Comparison of ENCODE assay signal across 18 mouse cellular contexts in genomic region chr3:123131151-123131756, GRCm38 (mm10).
"Had no signal": no experiment of that assay in that cellular context is flagged by ENCODE, and none has a peak within 500 bp of the region (broad histone marks: within the 10 kb centered on the region; RNA-seq: fewer than 3 reads in every experiment).

No protein-coding gene starts in this region.

- H3K4me2 ChIP-seq: liver, embryonic 13.5 days; midbrain, embryonic 11.5 days; neural tube, embryonic 12.5 days; neural tube, embryonic 15.5 days; stomach, embryonic 15.5 days had no signal

- H3K4me1 ChIP-seq: liver, embryonic 13.5 days; neural tube, embryonic 12.5 days; neural tube, embryonic 15.5 days; stomach, embryonic 15.5 days had no signal

- DNase-seq: kidney, postnatal 10 days; kidney, postnatal 36 days; layer of hippocampus, postnatal 36 days; liver, embryonic 13.5 days; lung, adult 2 months; lung, postnatal 14 days; lung, postnatal 4 days; midbrain, embryonic 14.5 days; right cerebral cortex, adult 18-20 months; right cerebral cortex, postnatal 14 days; right cerebral cortex, postnatal 4 days; spleen, adult 18-20 months; thymus, postnatal 25 days had no signal

- H3K27me3 ChIP-seq: liver, embryonic 13.5 days; neural tube, embryonic 12.5 days; neural tube, embryonic 15.5 days; stomach, embryonic 15.5 days had no signal

- H3K36me3 ChIP-seq: liver, embryonic 13.5 days; neural tube, embryonic 12.5 days; neural tube, embryonic 15.5 days; stomach, embryonic 15.5 days had no signal

- H3K9me3 ChIP-seq: liver, embryonic 13.5 days; neural tube, embryonic 12.5 days; neural tube, embryonic 15.5 days; stomach, embryonic 15.5 days had no signal

- H3K9ac ChIP-seq: liver, embryonic 13.5 days; neural tube, embryonic 12.5 days; neural tube, embryonic 15.5 days; stomach, embryonic 15.5 days had no signal

- H3K4me3 ChIP-seq: left cerebral cortex, adult 2 months; liver, embryonic 13.5 days; neural tube, embryonic 12.5 days; neural tube, embryonic 15.5 days; stomach, embryonic 15.5 days had no signal

- H3K27ac ChIP-seq: left cerebral cortex, adult 2 months; liver, embryonic 13.5 days; neural tube, embryonic 12.5 days; neural tube, embryonic 15.5 days; stomach, embryonic 15.5 days had no signal
